Mouse (Mus musculus): ENCODE measurements at regions not wholly inside any gene's neighbourhood (a gene's known extent, or its start where the extent isn't known, plus 50 kb on each side); places are given as distances from the start of the nearest gene placed in this dataset.

DNA sequence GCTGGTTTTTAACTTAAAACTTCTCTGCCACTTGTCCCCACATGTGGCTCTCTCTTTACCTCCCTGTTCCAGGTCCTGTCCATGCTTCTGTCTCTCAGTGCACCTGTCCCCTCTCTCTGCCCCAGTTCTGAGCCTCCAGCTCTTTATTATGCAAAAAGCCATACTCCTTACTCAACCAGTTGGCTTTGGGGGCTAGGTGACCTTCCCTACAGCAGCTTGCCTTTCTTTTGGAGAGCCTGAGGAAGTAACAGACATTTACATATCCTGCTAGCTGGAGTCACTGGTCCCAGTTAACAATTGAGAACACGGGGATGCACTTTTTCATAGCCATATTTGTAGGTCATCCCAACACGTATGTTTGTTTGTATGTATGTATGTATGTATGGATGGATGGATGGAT, 130.8 kb downstream of the Bmp7 start:
- no peak for ATAC-seq (replicated peaks; ENCODE audit: low FRiP score, low TSS enrichment, poor library complexity, severe bottlenecking)

DNA sequence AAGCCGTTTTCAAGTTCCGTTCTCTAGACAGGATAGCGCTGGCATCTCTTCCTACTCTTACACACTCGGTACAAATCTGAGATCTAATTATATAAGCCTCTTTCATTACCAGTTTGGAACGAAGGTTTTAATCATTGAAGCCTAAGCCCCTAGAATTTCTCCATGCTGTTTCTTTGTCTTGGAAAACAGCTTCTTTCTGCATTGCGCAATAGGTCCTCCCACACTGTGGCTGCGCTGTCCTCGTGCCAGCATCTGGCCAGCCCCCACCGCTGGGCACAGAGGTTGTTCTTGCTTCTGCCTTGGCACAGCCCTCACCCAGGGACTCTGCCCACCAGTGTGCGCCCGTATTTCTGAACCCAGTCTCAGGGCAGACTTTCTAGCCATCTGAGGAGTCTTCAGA, 126.8 kb downstream of the Bmp7 start:
- ATAC-seq (replicated peaks; ENCODE audit: low FRiP score, low TSS enrichment, poor library complexity, severe bottlenecking) = no peak

DNA sequence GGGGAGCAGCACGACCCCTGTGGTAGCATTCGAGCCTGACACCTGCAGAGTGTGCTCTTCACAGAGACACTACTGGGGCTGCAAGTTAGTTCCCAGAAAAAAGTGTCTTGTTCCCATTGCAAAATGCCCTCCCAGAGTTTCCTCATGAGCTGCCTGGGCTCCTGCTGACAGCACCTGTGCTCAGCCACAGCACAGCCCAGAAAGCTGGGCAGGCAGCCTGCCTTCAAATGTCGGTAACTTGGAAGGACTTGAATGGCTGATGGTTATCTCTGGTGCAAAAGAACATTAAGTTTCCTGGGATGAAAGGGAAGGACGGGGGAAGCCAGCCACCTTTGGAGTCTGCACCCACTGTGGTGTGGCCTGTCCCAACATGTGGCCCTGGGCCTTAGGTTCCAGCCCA, 126.2 kb downstream of the Bmp7 start:
- ATAC-seq (replicated peaks; ENCODE audit: low FRiP score, low TSS enrichment, poor library complexity, severe bottlenecking) = no peak

DNA sequence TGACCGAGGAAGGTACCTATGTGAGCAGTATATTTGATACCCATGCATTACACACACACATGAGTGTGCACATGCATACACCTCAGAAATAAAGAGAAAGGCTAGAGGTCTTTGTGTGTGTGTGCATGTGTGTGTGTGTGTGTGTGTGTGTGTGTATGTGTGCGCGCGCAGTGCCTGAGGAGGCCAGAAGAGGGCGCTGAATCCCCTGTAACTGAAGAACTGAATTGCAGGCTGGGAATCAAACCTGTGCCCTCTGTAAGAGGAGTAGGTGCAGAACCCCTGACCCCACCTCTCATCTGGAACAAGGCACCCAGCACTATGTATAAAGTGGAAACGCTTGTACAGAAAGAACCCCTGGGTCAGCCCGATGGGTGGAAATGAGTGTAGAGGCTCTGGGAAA, 125.0 kb downstream of the Bmp7 start:
- ATAC-seq (replicated peaks; ENCODE audit: low FRiP score, low TSS enrichment, poor library complexity, severe bottlenecking) = no peak

DNA sequence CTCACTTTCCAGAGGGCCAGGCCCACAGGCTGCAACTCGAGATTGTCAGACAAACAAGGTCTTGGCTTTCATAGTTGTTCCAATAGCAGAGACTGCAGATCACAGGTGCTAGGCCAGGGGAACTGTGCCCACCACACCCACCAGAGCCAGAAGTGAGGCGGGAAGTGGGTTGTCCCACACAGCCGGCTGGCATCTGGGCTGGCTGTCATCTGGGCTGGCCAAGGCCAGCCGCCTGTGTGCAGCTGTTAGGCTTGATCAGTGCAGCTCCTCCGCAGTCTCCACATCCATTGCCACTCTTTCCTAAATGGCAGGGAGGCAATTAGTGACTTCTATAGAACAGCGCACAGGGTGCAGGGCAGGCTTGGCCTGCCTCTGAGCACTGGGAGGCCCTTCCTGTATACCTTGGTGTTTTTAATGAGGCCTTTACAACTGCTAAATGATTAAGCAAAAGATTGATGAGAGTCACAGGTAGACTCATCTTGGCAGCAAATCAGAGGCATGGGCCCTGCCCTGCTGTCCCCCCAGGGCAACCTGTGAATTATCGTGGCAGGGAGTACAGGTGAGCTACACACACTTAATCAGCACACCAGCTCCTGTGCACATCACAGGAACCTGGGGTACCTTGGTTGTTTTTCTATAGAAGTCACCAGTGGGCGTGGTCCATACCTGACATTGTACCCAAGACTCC, 122.9 kb downstream of the Bmp7 start:
- no peak for ATAC-seq (replicated peaks; ENCODE audit: low FRiP score, low TSS enrichment, poor library complexity, severe bottlenecking)

Data from megakaryocyte-erythroid progenitor cell, adult 5-6 weeks (primary cell).